Mouse (Mus musculus): ENCODE results near the gene Map4k4.
A peak's percentile ranks its signal among the peaks of the same experiment; 100 is the strongest.

Map4k4 gene

DNA sequence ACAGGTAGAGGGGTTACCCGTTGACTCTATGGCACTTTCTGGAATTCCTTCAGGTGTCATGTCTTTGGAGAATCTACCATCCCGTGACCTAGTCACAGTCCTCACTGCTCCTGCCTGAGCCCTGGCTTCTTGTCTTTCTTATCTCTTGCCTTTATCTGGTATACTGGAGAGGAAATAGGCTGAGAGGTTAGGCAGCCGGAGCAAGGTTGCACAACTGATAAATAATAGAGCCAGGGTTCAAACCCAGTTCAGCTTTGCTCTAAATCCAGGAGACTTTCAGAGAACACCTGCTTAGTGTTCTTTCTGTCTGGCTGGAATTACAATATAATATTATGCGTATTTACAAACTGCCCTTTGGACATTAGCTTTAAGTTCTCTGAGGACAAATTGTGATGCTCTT is 2.0 kb upstream of the Map4k4 start:
- DNase-seq (ENCODE audit: low spot score): no peak

DNA sequence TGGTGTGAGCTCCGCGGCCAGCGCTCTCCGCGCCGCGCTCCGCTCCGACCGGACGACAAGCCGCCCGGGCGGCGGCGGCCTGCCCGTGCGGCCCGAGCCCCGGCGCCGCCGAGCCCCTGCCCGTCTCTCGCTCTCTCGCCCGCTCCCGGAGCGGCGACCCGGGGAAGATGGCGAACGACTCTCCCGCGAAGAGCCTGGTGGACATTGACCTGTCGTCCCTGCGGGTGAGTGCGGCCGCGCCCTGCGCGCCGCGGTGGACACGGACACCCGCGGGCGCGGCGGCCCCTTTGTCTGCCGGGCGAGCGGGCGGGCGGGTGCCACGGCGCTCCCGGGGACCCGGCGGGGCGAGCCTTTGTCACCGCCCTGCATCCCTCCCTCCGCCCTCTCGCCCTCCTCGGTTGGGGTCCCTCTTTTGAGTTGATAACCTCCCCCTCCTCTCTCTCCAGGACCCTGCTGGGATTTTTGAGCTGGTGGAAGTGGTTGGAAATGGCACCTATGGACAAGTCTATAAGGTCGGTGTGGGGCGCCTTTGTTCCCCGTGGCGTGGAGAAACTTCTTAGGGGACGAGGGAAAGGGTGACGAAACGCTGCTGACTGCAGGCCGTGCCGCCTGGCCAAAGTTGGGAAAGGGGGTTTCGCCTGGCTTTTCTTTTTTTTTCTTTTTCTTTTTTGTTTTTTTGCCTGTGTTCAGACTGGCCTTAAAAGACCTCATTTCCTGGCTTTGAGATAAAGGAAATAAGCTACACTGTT is 524 bp downstream of the Map4k4 start:
- DNase-seq (ENCODE audit: low spot score): no peak

DNA sequence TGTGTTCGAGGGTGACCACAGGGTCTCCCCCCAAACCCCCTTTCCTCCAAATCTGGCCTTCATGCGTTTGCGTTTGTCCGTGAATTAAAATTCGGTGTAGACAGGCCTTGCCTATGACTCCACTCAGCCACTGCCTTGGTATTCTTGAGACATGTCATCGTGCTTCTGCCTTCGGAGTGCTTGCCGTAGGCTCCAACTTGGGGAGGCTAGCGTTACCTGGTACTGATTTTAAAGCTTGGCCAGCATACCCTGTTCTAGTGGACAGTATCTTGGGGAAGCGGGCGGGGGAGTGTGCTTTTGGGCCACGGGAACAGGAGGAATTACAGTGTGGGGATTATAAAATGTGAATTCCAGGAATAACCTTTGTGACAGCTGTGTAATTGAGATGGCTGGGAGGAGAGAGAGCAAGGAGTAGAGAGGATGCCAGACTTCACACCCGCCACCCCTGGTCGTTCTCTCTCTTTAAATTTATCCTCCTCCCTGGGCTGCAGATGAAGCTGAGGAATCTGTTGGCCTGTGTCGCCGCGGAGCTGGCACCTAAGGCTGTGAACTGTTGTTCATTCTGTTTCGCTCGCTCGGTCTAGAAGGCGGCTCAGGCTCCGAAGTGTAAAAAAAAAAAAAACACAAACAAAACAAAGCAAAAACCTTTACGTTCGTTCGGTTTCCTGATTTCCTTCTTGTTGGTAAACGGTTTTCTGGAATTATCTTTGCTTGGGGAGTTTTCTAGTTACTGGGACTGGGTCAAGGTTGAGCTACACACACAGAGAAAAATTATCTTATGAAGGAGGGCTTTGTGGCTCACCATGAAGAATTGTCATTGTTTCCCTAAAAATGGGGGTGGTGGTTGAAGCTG is 1.4 kb downstream of the Map4k4 start:
- DNase-seq (ENCODE audit: low spot score): no peak

DNA sequence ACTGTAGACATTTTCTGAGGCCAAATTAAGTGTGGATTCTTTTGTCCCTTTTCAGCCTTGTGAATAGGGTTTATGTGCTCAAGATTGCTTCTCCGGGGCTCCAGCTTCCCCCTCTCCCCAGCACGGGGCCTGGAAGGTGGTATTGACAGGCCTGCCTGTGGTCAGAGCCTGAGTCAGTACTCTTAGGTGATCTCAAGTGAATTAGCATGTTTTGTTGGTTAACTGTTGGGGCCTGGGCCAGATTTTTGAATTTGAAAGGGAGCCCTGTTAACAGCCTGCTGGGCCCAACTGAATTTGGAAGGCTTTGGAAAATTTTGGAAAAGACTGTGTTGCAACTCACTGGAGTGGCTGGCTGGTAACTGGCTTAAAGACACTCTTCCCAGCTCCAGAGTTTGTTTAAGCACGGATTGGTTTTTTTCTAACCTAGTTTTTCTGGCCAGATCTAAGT is 2.0 kb downstream of the Map4k4 start:
- no peak for DNase-seq (ENCODE audit: low spot score)

DNA sequence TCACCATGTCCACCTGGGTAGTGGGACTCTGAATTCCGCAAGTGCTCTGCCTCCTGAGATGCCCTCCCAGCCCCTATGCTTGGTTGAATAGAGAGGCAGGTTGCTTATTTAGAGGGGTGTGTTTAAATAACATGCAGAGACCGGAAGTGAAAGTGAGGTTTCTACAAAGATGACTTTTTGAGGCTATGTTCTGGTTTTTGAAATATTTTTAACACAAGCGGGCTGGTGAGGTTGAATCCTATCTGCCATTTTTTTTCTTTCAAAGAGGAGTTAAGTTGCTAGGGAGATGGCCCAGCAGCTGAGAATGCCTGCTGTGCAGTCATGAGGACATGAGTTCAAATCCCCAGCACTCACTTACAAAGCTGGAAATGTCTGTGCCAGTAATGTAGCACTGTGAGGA is 4.0 kb downstream of the Map4k4 start:
- no peak for DNase-seq (ENCODE audit: low spot score)

DNA sequence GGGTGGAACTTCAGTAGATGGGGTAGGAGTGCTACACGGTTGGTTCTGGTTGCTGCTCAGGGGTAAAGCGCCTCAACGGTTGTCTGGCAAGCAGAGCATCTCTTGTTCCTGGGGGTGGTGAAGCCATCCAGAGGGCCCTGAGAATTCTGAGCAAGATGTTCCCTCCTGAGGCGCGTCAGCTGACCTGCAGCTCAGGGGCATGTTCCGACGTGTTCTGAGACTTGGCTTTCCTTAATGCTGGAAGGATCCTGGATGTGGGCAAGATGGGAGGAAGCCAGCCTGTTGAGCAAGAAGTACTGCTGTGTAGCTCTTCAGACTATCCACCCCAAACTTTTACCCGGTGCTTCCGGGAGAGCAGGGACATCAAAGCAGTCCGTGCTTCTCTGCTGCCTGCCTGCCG is 6.2 kb downstream of the Map4k4 start:
- DNase-seq (ENCODE audit: low spot score): no peak

DNA sequence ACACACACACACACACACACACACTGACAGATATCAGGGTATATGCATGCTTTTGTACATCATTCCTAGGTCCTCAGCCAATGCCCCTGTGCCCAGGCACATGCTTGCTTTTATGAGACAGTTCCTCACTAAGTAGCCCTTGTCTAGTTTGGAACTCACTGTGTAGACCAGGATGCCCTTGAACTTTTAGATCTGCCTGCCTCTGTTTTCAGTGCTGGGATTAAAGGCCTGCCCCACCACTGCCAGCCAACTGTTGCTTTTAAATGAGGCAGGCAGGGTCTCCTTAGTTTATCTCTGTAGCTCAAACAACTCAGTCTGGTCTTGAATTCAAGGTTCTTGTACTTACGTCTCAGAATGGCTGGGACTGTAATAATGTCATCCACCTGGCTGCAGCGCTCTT is 8.3 kb downstream of the Map4k4 start:
- no peak for DNase-seq (ENCODE audit: low spot score)

DNA sequence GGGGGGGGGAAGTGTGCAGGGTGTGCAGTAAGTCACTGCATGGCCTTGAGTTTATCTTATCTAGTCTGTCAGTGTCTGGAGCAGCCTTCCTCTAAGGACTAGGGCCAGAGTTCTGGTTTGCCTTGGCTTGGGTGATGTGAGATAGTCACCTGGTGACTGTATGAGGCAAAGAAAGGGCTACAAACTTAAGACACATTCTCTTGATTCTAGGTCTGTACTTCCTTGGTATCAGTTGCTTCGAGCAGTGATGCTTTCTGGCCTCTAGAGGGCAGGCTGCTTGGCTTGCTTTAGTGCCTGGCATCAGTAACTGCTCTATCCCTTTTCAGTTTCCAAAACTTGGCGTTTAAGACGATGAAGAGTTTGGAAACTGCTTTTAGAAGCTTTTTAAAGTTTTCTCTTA is 10.7 kb downstream of the Map4k4 start:
- DNase-seq (ENCODE audit: low spot score): peak; percentile 65

DNA sequence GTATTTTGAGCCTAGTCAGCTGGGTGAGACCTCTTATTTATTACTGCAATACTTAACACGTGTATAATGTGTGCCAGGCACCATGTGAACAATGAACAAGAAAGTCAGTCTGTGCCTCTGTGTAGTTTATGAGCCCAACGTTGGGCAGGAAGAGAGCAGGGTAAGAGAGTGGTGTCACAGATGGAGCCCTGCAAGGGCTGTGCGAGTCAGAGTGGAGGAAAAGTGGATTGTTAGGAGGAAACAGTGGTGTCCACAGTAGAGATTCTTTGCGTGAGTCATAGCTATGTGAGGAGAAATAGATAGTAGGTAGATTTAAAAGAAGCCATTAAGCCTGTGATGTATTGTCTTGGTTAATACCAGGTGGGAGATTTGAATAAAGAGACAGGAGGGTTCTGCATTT is 12.5 kb downstream of the Map4k4 start:
- DNase-seq (ENCODE audit: low spot score): no peak

DNA sequence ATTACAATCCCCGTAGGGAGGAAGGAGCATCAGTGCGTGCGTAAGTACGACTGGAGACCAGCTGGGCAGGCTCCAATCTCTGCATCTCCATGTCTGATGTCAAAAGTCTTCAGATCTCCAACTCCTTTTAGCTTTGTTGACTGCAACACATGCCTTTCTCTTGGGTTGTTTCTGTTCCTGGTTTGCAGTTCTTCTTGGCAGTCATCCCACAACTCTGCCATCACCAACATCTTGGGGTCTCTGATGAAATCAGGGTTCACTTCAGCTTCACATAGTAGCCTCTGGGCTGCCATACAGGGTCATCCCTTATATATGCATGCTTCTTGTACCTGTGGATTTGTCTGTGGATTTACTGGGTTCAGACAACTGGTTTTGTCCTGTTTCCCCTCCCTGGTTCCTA is 15.4 kb downstream of the Map4k4 start:
- DNase-seq (ENCODE audit: low spot score): no peak

DNA sequence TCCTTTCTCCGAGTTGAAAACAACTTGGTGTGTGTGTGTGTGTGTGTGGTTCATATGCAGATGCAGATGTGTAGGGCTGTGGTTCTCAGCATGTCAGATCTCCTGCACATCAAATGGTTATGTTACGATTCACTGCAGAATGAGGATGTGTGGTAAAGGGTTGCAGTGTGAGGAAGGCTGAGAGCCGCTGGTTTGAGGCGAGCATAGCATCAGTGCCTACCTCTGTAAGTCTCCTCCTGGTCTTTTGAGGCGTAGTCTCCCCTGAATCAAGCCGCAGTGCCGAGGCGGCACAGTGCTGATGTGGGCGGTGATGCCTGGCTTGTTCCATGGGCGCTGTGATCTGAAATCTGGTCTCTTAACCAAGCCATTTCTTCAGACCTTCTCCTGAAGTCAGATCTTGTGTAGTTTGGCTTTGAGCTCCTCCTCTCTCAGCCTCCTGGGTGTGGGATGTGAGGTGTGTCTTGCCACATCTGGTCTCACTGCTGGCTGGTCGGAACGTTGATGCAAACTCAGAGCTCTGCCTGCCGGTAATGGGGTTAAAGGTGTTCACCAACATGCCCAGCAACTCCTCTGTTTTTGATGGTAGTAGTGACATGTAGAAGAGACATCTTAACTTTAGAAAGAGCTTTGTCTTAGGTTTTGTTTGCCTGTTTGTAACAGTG is 17.3 kb downstream of the Map4k4 start:
- DNase-seq (ENCODE audit: low spot score): peak; percentile 85

DNA sequence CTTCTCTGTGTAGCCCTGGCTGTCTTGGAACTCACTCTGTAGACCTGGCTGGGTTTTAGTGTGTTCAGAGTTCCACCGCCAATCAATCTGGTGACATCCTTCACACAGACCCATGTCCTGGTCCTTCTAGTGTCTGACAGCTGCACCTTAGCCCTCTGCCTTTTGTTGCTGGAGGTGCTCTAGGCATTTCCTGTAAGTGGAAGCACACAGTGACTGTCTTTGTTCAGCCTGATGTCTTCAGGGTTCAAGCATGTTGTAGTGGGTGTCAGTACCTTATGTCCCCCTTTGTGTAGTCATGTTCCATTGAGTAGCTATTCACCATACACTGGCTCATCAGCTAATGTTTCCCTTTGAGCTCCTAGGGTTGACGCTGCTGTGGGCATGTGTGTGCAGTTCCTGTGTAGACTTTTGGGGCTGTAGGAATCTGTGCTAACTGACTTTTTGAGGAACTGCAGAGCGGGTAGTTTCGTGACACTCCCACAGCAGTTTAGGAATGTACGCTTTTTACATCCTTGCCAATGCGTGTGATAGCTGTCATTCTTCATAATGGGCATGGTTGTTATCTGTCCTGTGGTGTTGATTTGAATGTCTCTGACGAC is 17.9 kb downstream of the Map4k4 start:
- no peak for DNase-seq (ENCODE audit: low spot score)

DNA sequence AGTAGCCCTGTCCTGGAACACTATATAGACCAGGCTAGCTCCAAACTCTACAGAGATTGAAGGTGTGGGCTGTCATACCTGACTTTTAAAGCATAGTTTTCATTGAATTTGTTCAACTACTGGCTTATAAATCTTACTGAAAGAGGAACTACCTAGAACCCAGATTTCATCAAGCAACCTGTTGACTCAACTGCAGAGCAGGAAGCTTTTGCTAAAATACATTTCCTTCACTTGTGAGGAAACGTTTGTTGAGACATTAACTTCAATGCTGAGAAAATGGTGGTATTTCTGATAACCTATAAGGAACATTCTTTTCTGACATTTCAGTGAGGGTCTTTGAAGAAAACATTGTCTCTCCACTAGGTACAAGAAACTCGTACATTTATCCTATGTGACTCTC is 19.9 kb downstream of the Map4k4 start:
- no peak for DNase-seq (ENCODE audit: low spot score)

DNA sequence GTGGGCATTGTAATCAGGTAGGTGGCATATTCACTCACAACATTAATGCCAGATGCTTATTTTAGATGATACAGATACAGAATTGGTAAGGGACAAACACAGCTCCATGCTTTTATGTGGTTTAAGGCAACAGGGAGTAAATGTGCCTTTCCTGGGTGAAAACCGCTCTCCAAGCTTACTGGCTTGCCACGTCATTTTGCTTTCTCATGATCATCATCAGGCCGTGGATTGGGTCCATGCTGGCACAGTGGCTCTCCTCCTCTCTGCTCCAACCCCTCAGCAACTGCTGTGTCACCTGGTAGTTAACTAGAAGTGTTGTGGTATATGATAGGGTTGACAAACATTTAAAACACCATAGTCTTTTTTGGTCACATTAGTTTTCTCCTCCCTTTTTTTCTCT is 21.3 kb downstream of the Map4k4 start:
- DNase-seq (ENCODE audit: low spot score): no peak

DNA sequence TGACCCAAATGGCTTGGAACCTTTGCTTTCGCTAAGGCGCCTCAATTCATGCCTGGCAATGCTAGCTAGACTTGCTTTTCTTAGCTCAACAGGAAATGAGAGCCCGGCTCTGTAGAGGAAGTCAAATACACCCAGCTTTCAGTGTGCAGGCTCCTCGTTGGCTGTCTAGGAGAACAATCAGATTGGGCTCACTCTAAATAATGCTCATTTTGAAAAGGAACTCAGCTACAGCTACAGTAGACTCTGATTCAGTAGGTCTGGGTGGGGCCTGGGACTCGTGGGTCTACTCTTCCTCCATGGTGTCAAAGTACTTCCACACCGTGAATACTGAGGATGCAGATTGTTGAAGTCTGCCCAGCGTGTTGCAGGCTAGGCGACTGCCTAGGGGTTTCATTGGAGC is 22.0 kb downstream of the Map4k4 start:
- DNase-seq (ENCODE audit: low spot score): peak; percentile 79

DNA sequence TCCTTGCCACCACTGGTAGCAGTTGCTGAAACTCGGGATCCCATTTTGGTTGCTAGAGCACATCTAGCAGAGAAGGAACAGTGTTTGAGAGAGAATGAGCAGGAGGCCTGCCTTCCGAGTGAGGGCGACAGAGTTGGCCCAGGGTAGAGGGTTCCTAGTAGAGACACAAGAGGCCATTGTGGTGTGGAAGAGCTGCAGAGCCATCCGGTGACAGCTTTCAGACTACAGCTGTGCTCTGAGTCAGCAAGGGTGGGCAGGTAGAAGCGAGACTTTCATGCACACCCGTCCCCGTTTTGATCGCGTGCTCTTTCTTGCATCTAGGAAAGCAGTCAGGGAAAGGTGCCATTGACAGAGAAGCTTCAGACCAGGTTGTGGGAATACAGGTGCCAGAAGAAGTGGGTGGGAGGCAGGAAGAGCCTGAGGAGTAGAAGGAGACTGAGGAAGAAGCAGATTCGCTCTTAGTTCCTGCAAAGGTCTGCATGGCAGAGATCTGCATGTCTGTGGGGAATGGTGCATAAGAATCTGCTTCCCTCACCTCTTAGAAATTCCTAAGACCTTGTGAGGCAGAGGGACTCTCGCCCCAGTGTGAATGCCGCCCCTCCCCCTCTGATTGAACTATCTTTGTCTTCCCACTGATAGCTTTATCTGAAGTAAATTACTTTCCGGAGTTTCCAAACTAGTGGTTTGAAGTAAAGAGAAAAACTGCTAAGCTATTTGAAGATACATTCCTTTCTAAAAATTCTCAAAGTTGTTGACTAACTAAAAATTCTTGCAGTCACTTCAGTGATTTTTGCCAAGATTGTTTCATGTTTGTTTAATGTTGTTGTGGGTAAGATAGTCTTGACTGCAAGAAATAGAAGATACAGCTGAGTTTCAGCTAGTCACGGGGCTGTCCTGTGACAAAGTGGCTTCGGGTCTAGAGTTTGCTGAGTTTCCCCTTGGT is 23.0 kb downstream of the Map4k4 start:
- DNase-seq (ENCODE audit: low spot score): peak; percentile 59

DNA sequence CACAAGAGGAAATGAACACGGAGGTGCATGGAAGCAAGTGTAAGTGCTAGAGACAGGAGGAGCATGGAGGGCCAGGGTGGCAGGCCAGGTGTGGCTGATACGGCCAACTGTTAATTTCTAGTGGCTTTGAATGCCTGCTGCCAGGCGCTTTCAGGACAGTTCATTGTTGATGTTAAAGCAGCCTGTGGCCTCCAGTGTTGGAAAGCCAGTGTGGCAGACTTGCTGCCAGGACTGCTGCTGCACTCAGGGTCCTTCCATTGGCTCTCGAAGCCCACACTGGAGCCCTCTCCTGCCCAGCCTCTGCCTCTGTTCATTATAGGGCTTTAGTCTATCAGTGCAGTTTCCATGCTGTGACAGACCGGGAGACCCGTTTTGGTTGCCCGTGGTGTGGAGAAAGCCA is 30.3 kb downstream of the Map4k4 start:
- DNase-seq (ENCODE audit: low spot score): no peak

DNA sequence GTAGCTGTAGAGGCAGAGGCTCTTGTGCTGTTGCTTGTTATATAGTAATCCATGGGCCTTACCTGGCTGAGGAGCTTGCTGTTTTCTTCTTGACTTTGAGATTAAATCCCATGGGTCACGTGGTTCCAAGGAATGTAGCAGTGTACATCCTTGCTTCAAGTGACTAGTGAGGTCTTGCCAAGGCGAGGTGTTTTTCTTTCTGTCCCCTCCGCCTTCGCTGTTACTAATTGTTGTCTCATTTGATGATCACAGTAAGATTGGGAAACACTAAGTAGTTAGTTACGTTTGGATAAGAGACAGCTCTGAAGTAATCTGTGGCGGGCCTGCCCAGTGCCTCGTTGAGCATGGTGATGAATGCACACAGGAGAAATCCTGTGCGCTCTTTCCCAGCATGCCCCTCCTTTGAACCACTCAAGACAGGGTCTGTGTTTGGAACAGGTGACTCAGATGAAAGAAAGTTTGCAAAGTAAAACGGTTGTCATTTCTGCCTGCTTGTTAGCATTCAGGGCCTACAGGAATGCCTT is 31.6 kb downstream of the Map4k4 start:
- no peak for DNase-seq (ENCODE audit: low spot score)

DNA sequence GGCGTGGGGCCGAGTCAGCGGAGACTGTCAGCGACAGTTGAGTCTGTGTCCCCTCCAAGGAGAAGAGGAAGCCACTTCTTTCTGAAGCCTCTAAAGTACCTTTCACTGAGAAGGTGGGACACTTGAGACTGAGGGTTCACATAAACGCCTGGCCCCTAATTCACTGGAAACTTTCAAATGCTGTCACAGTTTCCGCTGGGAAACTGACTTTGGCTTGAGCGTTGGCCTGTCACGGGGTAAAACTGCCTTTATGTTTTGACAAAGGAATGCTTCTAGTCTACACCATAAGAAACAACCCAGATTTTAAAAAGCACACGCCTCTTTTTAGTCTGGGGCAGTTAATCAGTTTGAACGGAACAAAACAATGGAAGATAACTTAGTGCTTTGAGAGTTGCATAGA is 32.2 kb downstream of the Map4k4 start:
- no peak for DNase-seq (ENCODE audit: low spot score)

DNA sequence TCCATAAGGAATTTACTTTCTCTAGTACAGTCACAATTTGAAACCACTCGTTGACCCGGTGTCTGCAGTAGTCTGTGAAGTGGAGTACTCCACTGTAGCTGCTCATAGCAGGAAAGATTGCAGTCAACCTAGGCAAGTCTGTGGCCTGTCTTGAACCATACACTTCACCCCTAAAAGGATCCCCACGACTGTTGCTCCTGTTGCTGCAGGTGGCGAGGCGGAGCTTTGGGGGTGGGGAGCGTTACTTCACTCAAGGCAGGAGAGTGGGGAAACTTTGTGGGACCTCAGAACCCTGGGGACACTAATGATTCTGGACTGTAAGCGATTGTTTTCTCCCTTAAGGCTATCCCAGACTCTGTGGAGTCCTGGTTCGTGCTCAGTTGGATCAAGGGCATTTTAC is 34.2 kb downstream of the Map4k4 start:
- no peak for DNase-seq (ENCODE audit: low spot score)

DNA sequence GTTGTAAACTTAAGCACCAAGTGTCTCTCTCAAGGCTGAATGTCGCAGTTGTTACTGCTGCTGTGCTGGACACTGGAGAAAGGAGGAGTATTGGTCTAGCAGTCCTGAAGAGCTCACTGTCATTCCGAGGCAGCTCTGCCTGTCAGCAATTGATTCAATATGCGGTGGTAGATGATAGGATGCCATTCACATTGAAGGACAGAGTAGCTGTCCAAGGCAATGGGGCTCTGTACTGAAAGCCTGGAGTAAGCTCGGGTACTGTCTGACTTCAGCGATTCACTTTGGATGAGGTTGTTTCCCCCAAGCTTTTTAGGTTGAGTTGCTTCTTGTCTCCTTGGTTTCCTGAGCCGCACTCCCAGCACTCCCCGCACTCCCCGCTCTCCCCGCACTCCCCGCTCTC is 34.9 kb downstream of the Map4k4 start:
- DNase-seq (ENCODE audit: low spot score): no peak

All from T-cell, adult 2 months (primary cell).